Mouse (Mus musculus) lung, adult 2 months (tissue): ENCODE data around the gene Rras2.

Experiments used
- CTCF ChIP-seq: fragments of 200-500 bp; IDR thresholded peaks from 2 replicates; pipeline ENCODE4 v1.5.1; 2011; ENCODE audit warnings: mild to moderate bottlenecking, low read length, control low read depth; ENCODE audit not compliant: insufficient read depth
- POLR2A ChIP-seq: fragments of 200-500 bp; IDR thresholded peaks from 2 replicates; pipeline ENCODE4 v1.6.1; 2011; ENCODE audit warnings: low read depth, mild to moderate bottlenecking, control low read depth, low read length, borderline replicate concordance; ENCODE audit errors: extremely low read depth

- TF ChIP-seq CTCF (no peak), POLR2A (no peak)
These were observed 59.4 kb downstream of the Rras2 start for GRCm38 (mm10) chr7:114058166-114058565.
